Mouse (Mus musculus): Measurements from ENCODE around the gene Nfyc. TPM values are rescaled to one million over a fixed set of nuclear protein-coding genes. Genes with fewer than 3 reads are reported as not detected.

Nfyc gene
- 10 to 100 TPM; 48.3 to 50.1 TPM for total RNA-seq (2021)
- long read RNA-seq, experiment 1, transcript Nfyc-201 (10 exons, 1,932 nt), result major isoform, 22 of 37 reads
- long read RNA-seq, experiment 1, partial matches to known transcripts, result 2 of 37 reads
- long read RNA-seq, experiment 1, other reads (novel, unspliced or antisense), result 8 of 37 reads
- long read RNA-seq, experiment 2, transcript Nfyc-201 (10 exons, 1,932 nt), result major isoform, 25 of 47 reads
- long read RNA-seq, experiment 2, partial matches to known transcripts, result 4 of 47 reads
- long read RNA-seq, experiment 2, other reads (novel, unspliced or antisense), result 16 of 47 reads

DNA sequence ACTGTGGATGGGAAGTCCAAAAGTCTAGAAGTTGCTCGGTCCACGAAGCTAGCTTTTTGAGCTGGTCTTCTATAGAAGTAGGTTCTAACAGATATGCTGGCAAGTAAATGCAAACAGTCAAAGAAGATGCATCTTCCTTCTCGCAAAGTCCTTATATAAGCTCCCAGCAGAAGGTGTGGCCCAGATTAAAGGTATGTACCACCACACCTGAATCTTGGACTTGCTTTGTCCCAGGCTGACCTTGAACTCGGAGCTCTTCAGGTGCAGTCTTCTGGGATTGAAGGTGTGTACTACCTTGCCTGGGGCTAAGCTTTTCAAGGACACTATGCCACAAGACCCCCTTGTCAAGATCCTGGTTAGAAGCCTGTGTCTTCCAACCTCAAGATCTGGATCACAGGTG, at the start of gene Nfyc:
TSS of gene Nfyc (minus strand) at position 101 of the 400 bp plus-strand sequence.
- DNase-seq (ENCODE audit: low spot score in 2 of 2), result no peak
- intact Hi-C loops (cut with DNase I), result no loop called here

DNA sequence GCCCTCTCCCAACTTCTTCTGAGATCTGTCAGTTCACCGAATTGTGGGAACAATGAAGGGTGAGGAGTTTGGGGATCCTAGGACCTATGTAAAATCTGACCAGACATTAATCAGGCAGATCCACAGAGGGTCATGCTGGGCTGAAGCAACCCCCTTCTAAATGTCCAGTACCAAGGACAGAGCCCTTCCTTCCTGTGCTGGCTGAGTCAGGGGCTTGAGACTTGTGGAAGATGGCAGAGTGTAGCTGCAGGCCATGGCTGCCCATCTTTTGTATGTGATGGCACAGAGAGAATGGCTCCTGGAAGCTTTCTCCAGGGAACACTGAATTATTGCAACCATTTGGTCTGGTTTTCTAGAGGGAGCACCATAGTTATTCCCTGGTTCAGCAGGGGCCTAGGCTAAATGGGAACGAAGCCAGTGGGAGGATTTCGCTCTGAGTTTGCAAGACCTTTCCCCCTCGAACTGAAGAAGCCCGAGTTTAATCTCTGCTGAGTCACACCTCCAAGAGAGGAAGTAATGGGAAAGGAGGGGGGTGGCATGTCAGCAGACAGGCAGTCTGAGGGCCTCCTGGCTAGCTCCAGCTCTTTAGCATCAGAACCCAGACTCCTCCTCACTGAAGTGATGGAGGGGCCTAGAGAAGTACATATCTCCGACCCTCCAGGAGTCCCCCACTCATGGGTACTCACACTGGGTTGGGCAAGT, 49.5 kb upstream of the Nfyc start:
- DNase-seq (ENCODE audit: low spot score in 2 of 2), result no peak
- intact Hi-C loops (cut with DNase I), result no loop called here

DNA sequence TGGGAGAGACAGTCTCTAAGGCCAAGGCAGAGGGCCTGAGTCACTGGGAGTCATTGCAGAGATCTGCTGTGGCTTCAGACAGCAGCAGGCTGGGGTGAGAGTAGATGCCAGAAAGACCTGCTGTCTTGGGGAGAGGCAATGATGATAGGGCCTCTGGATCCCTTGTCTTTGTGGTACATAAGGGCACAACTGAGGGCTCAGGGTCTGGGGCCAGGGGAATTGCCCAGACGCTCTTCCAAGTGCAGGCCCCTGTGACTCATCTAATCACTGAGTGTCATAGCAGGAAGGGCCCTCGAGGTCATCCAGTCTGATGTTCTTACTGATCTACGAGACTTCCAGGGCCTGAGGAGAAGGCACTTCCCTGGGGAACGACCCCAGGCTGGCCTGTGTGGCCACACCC, 48.0 kb upstream of the Nfyc start:
- no peak for DNase-seq (ENCODE audit: low spot score in 2 of 2)
- intact Hi-C loops (cut with DNase I), result no loop called here

DNA sequence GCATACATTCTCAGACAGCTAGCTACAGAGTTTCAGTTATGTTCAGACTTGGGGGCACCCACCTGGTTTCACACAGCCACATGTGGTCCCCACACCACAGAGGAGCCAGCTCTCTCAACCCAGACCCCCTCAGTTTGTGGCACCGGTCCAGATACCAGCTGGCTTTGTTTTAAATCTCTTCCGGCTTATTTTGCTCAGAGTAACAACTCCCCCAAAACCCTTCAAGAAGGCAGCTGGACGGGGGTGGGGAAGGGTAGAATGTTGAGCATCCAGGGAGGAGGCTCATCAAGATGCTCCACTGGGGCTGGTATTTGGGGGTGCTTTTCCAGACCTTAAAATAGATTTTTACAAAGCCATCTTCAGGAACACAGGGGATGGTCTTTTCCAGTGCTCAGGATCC, 47.4 kb upstream of the Nfyc start:
- intact Hi-C loops (cut with DNase I), result no loop called here
- peak; percentile 53 to 58 for DNase-seq (ENCODE audit: low spot score in 2 of 2)

DNA sequence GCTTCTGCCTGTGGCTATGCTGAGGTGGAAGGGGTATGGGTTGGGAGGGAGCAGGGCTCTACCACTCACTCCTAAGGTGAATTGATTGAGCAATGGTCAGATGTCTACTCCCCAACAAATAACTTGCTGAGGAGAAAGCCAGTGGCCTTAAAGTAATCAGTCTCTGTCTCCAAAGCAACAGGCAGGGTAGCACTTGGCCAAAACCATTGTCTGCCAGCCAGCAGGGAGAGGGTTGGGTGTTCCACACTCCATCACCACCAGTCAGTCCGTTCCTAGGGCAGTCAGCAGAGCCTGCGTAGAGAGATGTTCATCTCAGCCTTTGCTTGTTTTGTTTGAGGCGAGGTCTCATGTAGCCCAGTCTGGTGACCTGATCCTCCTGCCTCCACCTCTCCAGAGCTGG, 44.6 kb upstream of the Nfyc start:
- intact Hi-C loops (cut with DNase I), result no loop called here
- no peak for DNase-seq (ENCODE audit: low spot score in 2 of 2)

DNA sequence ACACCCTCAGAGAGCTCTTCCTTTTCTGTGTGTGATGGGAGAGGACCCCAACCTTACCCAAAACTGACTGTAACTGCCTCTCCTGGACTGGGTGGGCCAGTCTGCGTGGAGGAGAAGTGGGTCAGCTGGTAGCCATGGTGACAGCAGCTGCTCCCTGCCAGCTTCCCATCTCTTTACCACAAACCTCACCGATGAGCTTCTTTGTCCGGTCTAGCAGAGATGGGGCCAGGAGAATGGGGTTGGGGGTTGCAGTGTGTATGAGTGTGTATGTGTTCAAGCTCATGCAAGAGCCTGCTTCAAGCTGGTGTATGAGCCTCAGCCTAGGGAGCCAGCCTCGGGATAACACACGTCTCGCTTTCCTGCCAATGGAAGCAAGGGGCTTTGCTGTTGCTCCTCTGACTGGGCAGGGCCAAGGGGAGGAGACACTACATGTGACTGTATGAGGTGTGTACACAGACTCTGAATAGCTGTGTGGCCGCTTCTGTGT, 38.9 kb upstream of the Nfyc start:
- intact Hi-C loops (cut with DNase I), result no loop called here
- DNase-seq (ENCODE audit: low spot score in 2 of 2), result peak in 1 of 2 experiments; percentile 84

DNA sequence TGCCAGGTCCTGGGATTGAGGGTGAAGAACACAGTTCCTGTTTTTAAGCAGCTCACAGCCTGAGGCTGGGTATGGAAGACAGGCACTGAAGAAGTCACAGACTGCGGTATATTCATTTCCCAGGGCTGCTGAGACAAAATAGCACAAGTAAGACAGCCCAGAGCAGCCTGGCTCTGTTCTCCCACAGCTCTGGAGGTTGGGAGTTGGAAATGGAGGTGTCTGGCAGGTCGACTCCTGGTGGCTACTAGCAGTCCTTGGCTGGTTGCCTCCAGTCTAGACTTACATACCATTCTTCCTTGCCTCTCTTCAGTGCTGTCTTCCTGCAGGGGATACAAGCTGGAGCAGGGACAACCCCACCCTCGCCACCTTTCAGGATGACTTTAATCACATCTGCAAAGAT, 37.6 kb upstream of the Nfyc start:
- no peak for DNase-seq (ENCODE audit: low spot score in 2 of 2)
- intact Hi-C loops (cut with DNase I), result no loop called here

DNA sequence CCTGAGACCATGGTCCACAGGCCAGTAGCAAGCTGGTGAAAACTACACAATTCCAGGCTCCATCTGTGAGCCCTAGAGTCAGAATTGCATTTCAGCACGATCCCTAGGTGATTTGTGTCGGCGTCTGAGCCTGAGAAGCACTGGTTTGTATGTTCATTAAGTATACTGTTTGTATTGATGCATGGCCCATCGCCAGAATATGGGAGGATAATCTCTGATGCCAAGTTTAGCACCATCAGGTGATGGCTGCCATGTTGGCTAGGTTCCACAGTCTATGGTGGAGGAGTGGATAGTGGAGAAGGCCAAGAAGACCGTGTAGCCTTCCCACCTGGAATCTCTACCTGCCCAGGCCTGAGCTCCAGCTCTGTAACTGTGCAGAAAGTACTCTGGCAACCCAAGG, 36.9 kb upstream of the Nfyc start:
- intact Hi-C loops (cut with DNase I), result no loop called here
- DNase-seq (ENCODE audit: low spot score in 2 of 2), result no peak

DNA sequence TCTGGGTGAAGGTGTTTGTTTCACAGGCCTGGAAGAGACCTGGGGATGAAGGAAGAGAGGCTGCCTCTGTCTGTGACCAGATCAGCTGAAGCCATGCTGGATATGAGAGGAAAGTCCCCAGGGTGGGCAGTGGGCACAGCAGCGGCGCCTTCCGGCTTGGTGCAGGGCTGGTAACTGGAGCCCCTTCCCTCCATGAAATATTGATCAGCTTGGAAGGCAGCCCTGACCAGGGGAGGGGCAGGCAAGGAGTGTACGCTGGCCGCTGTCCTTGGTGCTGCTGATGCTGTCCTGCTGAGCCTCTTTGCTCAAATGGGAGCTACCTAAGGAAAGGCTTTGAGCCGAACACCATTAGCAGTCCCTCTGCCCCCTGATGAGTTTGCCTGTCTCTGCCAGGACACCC, 34.8 kb upstream of the Nfyc start:
- intact Hi-C loops (cut with DNase I), result no loop called here

DNA sequence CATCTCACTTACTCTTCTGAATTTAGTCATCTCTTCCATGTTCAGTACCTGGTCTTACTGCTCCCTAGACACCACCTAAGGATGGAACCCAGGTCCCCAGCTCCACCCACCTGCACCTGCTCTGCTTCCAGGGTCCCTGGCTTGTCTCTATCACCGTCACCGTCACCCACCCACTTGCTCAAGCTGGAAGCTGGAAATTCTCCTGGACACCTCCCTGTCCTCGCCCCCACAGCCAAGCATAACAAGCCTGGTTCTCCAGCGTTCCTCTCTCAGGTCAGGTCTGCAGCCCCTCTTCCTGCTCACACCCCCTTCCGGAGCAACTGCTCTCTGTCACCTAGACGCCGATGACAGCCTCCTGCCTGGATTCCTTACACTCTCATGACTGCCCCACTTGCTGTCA, 28.5 kb upstream of the Nfyc start:
- peak; percentile 49 to 64 for DNase-seq (ENCODE audit: low spot score in 2 of 2)
- intact Hi-C loops (cut with DNase I), result no loop called here

More for the DNA sequence above, 34.8 kb upstream of the Nfyc start:
- no peak for DNase-seq (ENCODE audit: low spot score in 2 of 2)

DNA sequence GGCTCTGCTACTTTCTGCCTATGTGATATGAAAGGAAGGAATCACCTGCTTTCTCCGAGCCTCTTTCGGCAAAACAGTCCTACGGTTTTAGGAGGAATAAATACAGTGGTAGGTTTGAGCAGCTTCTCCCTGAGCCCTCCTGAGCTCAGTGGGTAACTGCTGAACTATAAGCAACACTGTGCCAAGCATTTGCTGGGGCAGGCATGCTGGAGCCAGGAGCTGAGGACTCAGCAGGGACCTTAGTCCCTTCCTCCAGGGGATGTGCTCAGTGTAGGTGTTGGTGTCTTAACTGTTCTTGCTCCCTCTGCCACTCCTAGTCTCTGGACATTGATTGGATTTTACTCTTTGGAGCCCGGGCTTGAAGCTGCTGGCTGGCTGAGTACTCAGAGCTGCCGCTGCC, 25.0 kb upstream of the Nfyc start:
- intact Hi-C loops (cut with DNase I), result no loop called here

DNA sequence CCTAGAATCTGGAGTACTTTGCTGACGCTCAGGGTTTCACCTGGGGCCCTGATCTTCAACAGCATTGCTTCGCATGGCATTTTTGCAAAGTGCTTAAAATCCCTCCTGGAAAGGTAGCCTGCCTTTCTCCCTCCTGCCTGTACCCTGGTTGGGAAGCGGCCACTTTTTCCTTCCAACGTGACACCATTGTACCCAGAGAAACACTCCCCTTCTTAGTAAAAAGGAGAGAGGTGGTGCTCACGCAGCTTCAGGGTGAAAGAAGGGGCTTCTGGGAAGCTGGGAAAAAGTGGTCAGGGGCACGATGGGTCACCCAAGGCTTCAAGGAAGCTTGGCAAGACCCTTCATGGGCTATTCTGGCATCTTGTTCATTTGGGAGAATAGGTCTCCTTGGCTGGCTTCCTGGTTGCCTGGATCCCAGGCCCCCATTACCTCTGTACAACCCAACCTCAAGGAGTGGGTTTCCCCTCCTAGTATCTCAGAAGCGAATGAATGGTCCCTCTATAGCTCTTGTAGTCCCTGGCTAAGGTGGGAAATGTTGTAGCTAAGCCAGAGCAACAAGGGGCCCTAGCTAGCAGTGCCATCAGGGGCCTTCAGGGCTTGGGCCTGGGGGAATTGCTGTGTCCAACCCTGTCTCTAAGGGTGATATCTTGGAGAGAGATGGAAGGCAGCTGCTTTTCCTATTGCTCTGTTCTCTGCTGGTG, 24.1 kb upstream of the Nfyc start:
- intact Hi-C loops (cut with DNase I), result loop anchor here (2.0 kb wide), 1 partner anchor 31 kb away; no protein-coding TSS in a partner anchor

More for the DNA sequence above, 25.0 kb upstream of the Nfyc start:
- no peak for DNase-seq (ENCODE audit: low spot score in 2 of 2)

DNA sequence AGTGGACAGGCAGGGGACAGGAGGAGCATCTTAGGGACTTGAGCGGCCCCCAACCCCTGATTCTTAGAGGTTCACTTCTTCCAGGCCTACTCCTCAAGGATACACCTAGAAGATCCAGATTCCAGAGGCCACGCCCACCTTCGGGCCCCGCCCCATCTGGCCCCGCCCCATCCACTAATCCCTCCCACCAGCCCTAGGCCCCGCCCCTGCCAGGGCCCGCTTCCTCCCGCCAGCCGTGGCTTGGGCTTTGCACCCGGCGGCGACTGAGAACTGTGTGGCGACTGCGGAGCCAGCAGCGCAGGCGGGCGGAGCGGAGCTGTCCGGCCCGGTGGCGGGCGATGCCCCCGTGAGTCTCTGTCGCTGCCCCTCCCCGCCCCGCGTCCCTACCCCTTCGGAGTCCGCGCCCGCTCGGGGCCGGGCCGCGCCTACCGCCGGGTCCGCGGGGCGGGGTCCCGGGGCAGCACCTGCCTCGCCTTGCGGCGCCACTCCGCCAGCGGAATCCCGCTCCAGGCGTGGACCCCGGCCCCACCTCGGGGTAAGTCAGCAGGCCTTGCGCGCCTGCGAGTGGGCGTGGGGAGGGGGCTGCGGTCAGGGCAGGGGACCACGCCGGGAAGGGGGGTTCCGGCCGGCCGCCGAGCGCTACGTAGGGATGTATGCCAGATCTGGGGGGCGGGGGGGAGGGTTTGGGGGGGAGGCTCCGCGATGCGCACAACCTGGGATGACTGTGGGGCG, 23.4 kb upstream of the Nfyc start, which contains the start of gene Rims3:
TSS of gene Rims3 (plus strand) at position 229 of the 732 bp plus-strand sequence.
- intact Hi-C loops (cut with DNase I), result loop anchor here (2.0 kb wide), 1 partner anchor 32 kb away; no protein-coding TSS in a partner anchor
- DNase-seq (ENCODE audit: low spot score in 2 of 2), result peak; percentile 46 to 59

More for the DNA sequence above, 24.1 kb upstream of the Nfyc start:
- DNase-seq (ENCODE audit: low spot score in 2 of 2), result no peak

DNA sequence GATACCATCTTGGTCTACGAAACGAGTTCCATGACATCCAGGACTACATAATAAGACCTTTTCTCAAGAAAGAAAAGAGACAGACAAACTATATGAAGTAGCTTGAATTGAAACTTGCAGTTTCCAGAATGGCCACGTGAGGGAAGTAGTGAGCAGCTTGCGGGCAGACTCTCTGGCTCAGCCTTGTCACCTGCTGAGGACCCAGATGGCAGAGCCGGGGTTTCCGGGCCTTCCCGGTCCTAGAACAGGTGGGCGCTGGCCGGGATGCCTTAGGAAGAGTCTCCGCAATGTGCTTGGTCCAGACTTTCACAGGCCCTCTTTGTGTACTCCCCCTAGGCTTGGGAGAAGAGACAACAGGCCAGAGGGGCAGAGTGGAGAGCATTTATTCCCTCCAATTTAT, 19.6 kb upstream of the Nfyc start:
- intact Hi-C loops (cut with DNase I), result no loop called here
- peak; percentile 65 to 79 for DNase-seq (ENCODE audit: low spot score in 2 of 2)

DNA sequence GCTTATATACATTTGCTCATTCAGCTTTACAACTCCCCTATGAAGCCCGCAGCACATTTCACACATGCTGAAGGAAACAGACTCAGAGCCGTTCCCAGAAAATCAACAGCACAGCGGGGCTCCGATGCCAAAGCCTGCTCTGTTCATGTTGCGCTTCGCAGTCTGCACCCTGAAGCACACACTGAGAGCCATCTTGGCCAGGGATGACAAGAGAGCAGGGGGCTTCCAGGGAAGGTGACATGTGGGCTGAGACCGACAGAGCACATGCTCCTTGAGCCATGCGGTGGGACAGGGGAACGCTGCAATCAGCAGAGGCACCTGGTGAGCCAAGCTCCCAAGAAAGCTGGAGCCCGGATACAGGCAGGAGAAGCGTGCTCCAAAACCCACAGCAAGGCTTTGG, 18.1 kb upstream of the Nfyc start:
- no peak for DNase-seq (ENCODE audit: low spot score in 2 of 2)
- intact Hi-C loops (cut with DNase I), result no loop called here

DNA sequence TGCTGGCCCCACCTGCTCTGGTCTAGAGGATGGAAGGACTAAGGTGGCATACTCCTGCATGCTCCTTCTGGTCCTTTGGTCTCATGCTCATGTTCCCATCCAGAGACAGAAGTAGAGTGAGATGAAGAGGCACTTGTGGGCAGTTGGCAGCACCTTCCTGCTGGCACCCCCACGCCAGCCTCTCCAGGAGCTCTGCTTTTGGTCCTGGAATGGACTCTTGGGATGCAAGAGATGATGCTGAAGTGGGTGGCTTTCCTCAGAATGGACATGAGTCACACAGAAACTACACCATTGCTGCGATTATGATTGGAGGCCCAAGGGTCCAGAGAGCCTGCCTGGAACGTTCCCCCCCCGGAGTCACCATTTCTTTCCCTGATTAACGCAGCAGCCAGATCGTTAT, 17.5 kb upstream of the Nfyc start:
- intact Hi-C loops (cut with DNase I), result no loop called here
- DNase-seq (ENCODE audit: low spot score in 2 of 2), result no peak

DNA sequence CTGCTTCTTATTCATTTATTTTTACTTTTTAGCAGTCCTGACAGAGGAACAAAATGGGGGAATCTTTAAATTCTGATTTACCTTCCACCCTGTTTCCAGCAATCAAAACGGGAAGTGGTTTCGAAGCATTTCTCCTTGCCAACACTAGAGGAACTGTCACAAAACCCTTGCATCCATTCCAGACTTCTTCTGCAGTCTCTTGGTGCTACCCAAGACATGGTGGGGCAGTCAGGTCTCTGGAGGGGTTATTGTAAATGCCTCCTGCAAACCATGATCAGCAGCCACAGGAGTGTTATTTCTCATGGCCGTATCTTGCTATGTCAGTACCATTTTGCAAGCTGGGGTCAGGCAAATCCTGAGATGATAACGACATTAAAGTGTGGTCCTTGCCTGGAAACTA, 13.7 kb upstream of the Nfyc start:
- intact Hi-C loops (cut with DNase I), result no loop called here
- DNase-seq (ENCODE audit: low spot score in 2 of 2), result no peak

DNA sequence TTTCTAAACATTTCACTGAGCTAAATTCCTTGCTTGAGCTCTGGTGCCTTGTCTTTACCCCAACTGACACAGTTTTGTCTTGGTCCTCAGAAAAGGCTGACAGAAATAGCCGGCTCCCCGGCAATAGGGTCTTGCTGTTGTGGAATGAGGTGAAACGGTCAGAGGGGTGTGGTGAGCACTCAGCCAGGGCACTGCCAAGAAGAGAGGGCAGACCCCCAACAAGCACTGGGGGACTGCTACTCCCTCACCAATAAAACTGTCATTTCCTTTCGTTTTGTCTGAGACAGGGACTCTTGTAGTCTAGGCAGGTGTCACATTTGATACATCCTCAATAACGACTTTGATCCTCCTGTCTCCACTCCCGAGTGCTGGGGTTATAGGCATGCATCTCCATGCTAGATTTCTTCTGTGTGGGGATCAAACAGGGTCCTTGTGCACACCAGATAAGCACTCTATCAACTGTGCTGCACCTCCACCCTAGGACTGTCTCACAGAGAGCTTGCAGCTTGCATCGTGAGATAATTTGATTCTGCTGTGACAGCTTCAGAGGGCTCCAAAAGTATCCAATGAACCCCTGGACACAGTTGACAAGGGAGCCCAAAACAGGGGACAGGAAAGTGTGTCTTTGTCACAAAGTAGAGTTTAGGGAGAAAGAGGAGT, 13.2 kb upstream of the Nfyc start:
- DNase-seq (ENCODE audit: low spot score in 2 of 2), result no peak
- intact Hi-C loops (cut with DNase I), result no loop called here

DNA sequence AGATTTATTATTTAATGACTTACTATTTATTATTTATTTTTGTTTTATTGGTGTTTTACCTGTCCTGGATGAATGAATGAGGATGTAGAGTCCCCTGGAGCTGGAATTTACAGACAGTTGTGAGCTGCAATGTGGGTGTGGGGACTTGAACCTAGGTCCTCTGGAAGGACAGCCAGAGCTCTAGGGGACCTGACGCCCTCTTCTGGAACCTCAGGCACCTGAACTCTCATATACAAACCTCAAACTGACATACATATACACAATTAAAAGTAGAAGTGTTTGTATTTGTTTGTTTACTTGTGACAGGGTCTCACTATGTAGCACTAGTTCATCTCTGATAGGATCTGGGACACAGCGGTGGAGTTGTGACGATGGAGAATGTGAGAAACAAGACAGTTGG, 10.0 kb upstream of the Nfyc start:
- intact Hi-C loops (cut with DNase I), result no loop called here
- DNase-seq (ENCODE audit: low spot score in 2 of 2), result no peak

All from left cerebral cortex, postnatal 14 days (tissue).